Mouse (Mus musculus): Measurements from ENCODE around the gene Zyx.

The Zyx gene

DNA sequence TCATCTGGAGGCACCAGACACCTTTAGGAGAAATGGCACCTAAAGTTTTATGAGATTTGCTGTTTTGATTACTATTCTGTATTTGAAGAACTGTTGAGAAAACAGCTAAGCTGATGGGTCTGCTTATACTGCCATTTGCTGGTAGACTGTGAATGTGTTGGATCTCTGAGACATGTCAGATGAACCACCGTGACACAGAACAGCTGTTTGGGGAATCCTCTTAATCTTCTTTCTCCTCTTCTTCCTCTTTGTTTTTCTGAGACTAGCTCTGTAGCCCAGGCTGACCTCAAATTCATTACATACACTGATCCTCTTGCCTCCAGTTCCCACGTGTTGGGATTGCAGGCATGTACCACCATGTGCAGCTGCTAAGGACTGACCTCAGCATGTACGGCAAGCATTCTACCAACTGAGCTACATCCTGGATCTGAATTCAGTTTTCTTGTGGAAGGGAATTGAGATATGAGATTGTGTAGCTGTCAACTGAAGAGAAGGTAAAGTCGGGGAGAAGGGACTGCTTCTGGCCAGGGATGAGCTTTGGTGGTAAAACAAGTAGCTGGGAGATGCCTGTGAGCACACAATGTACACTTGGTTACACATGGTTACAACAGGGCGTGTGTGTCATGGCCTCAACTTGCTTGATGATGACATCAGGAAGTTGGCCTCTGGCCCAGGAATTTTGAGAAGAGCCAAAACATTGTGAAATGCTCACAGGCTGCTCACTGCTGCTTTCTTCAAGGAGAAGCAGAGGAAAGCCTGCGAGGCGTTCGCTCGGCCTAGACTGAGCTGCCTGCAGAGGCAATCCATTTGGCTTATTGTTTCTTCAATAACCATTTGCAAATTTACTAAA lies 46.8 kb downstream of the Zyx start:
- DNase-seq (ENCODE audit: extremely low spot score): no peak

DNA sequence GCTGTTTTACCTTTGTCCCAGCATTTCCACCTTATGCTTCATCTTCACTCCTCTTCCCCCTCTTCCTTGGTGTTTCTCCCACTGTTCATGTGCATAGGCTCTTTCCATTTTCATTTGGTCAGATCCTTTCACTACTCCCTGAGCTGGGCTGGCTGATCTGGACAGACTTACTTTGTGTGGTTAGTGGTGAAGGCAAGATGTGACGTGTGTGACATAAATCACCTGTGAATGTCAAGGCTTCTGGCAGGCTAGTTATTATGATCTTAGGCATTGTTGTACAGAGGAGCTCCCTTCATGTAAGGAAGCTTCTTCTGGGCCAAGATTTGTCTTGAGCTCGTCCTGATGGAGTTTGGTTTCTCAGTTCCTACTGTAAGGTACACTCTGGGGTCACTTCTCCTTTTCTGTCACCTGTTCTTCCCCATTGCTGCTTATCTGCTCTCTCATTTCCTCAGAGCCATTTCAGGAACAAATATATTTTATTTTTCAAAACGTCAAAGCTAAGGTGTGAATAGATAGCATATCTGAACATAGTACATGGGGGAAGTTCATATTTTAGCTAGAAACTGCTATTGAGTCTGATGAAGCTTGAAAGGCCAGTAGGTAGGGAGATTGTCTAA lies 47.7 kb downstream of the Zyx start:
- DNase-seq (ENCODE audit: extremely low spot score): no peak

DNA sequence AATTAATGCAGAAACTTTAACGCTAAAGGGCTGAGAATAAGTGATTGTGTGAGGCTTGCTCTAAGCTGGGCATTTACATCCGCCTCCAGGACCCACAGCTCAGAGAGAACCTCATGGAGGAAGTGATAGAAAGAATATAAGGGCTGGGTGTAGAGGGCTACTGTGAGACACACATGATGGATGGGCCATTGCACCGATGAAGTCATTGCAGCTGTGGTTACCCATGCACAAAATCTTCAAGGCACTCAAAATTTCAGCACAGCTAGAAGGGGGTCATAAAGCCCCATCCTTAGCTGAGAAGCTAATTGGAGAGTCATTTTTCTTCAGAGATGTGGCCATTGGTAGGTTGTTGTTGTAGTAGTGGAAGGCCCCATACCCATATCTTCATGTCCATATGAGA lies 48.9 kb downstream of the Zyx start:
- no peak for DNase-seq (ENCODE audit: extremely low spot score)

DNA sequence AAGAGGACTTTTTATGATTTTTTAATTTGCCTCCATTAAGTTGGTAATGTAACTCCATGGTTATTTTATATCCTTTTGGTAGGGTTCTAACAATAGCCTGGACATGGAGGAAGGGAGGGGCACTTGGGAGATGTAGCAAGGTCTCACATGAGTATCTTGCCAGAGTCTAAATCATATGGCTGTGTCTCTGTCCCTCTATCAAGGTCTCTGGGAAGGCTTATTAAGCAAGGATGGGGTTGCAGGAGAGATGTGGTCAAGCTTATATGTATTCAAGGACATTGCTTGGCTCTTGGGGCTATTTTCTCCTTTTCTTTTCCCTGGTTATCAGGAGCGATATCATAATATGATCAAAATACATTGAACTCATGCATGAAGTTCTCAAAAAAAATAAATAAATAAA lies 49.6 kb downstream of the Zyx start:
- no peak for DNase-seq (ENCODE audit: extremely low spot score)

DNA sequence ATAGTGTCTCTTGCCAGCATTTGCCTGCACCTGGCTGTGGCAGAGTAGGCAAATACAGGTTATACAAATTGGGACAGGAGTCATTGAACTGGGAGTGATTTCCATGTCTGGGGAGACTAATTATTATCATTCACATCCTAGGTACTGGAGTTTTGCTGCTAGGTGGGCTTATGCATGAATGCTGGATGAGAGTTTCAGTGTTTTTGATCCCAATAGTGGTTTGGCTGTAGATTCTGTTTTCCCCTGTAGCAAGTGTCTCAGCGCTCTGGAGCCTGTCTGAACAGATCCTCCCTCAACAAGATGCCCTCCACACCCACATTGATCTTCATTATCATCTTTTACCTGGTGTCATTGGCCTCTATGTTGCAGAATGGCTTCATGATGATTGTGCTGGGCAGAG lies 50.5 kb downstream of the Zyx start, which contains the start of gene Tas2r143:
Tas2r143 (plus strand) TSS at position 301 of the 400 bp plus-strand sequence.
- DNase-seq (ENCODE audit: extremely low spot score): no peak

DNA sequence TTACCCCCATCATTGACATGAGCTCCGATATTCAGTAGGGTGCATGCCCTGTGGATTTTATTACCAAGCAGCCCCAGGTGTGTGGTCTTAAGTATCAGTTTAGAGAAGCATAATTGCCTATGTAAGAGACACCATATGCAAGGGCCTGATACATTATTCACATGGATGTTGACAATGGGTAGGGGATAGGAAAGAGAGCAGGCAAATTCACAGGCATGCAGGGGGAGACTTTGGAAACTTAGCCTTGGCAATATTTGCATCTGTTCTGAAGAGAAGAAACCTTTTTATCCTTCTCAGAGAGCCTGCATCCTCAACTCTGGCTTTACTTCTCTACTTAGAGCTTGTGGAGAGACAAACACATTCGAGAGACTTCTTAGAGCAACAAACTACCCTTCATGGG lies 55.7 kb downstream of the Zyx start, which contains the start of gene Tas2r135:
Tas2r135 (plus strand) TSS at position 301 of the 400 bp plus-strand sequence.
- no peak for DNase-seq (ENCODE audit: extremely low spot score)

All from embryo, embryonic 9.5 days (tissue).